Mouse (Mus musculus): ENCODE results near the gene Large1. TPM values are rescaled to one million over a fixed set of nuclear protein-coding genes. Genes with fewer than 3 reads are reported as not detected.

Gene Large1
- polyA plus RNA-seq, 1 experiment from 2014 or later, result 1.1 TPM

DNA sequence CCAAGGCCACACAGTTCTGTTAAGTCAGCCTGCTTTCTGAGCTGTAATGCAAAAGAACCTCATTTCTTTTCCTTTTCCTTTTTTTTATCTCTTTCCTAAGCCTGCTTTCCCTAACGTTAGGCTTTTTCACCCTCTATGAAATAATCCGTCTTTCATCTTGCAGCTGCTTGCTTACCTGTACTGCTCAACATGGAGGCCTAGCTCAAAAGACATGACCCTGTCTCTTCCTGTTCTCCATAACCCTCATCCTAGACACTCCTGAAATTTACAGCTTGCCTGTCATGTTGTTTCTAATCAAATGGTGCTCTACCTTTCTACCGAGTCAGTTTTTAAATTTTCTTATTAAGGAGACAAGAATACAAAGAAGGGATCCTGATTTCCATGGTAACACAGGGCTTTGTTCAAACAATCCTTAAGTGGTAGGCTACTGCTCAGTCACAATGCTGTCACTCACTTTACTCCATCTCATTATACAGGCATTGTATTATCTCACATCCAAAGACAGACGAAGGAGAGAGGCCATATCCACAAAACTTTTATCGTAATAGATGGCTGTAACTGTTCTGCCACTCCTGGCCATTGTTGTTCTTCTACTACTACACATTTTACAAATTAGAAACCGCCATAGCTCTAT, 134.0 kb downstream of the Large1 start:
- Histone ChIP-seq H3K9me3 (ENCODE audit: low read length) (no peaks in the 10 kb centered on the region), H3K9ac (replicated peaks) (no peak overlapping the region), H3K4me1 (ENCODE audit: insufficient read depth) (no peaks in the 10 kb centered on the region), H3K4me3 (ENCODE audit: low read depth, low read length) (no peak overlapping the region), H3K4me2 (ENCODE audit: low read depth, low read length) (no peak overlapping the region), H3K27me3 (ENCODE audit: insufficient read depth, low read length) (no peaks in the 10 kb centered on the region), H3K36me3 (replicated peaks; ENCODE audit: insufficient read depth, low read length) (no peaks in the 10 kb centered on the region), H3K27ac (ENCODE audit: low read depth) (no peak overlapping the region)
- 77% methylated on average over 6 of the region's 6 CpGs for WGBS (ENCODE audit: insufficient replicate concordance)
- TF ChIP-seq EP300 (IDR thresholded peaks at IDR 0.05; ENCODE audit: low read depth) (no peak), CTCF (IDR thresholded peaks at IDR 0.05; ENCODE audit: low read depth) (no peak)
- no peak for ATAC-seq
- no peak for DNase-seq

DNA sequence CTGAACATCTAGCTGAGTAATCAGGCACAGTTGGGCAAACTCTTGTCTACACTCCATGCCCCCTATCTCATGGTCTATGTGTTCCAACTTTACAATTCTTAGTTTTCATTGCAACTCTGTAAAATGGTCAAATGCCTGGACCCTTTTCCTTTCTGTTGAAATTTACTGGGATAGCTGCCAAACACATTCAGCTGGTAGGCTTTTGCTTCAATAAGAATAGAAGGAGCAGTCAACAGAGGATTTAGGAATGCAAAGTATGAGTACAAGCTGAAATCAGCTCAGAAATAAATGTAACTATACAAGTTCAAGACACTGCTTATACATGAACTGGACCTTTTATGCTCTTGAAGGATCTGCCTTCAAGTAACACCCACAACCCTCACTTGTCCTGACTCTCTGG, 146.5 kb downstream of the Large1 start:
- DNase-seq, result no peak
- no peak overlapping the region for H3K4me2 ChIP-seq (ENCODE audit: low read depth, low read length)
- TF ChIP-seq EP300 (IDR thresholded peaks at IDR 0.05; ENCODE audit: low read depth) (no peak), CTCF (IDR thresholded peaks at IDR 0.05; ENCODE audit: low read depth) (no peak)
- ATAC-seq, result no peak
- no peak overlapping the region for H3K4me3 ChIP-seq (ENCODE audit: low read depth, low read length)
- H3K36me3 ChIP-seq (replicated peaks; ENCODE audit: insufficient read depth, low read length), result no peaks in the 10 kb centered on the region
- no peaks in the 10 kb centered on the region for H3K4me1 ChIP-seq (ENCODE audit: insufficient read depth)
- no peak overlapping the region for H3K27ac ChIP-seq (ENCODE audit: low read depth)
- no peak overlapping the region for H3K9ac ChIP-seq (replicated peaks)
- no peaks in the 10 kb centered on the region for H3K9me3 ChIP-seq (ENCODE audit: low read length)
- H3K27me3 ChIP-seq (ENCODE audit: insufficient read depth, low read length), result no peaks in the 10 kb centered on the region

DNA sequence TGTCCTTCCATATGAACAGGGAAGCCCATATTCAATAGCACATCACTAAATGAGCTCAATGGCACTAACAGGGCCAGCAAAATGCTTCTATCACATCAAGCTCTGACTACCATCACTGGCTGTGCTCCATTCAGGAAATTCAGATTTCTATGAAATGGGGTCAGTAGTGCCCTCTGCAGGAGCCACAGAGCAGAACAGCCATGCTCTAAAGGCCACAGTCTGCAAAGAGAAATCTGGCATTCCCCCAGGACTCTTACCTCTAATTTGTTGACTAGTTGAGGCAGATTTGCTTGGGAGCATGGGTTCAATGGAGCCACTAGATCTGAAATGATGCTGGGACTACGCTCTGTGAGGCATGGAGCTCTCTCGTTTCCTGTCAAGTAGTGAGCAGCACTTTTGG, 151.5 kb downstream of the Large1 start:
- DNase-seq (peak; percentile 22), ATAC-seq (no peak)
- H3K9ac ChIP-seq (replicated peaks), result no peak overlapping the region
- H3K27ac ChIP-seq (ENCODE audit: low read depth), result no peak overlapping the region
- H3K36me3 ChIP-seq (replicated peaks; ENCODE audit: insufficient read depth, low read length), result no peaks in the 10 kb centered on the region
- H3K4me3 ChIP-seq (ENCODE audit: low read depth, low read length), result no peak overlapping the region
- 86% methylated on average over 2 of the region's 2 CpGs for WGBS (ENCODE audit: insufficient replicate concordance)
- H3K27me3 ChIP-seq (ENCODE audit: insufficient read depth, low read length), result no peaks in the 10 kb centered on the region
- no peak overlapping the region for H3K4me2 ChIP-seq (ENCODE audit: low read depth, low read length)
- TF ChIP-seq CTCF (IDR thresholded peaks at IDR 0.05; ENCODE audit: low read depth), result peak; percentile 51
- TF ChIP-seq EP300 (IDR thresholded peaks at IDR 0.05; ENCODE audit: low read depth), result no peak
- H3K4me1 ChIP-seq (ENCODE audit: insufficient read depth), result no peaks in the 10 kb centered on the region
- no peaks in the 10 kb centered on the region for H3K9me3 ChIP-seq (ENCODE audit: low read length)

DNA sequence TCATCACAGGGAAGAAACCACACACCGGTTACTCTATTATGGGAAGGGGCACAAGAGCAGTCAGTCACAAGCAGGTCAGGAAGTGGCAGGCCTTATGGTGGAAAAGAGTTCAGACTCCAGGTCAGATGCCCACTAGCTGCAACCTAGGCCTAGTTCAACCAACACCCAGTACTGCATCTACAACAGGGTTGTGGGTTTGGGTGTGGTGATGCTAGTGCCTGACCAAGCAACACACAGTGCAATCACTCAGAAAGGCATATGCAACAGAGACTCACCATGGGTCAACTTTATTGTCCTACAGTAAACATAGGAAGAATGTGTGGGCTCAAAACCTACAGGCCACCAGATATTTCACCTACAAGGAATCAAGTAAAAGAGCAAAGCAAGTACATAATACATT, 155.6 kb downstream of the Large1 start:
- H3K27me3 ChIP-seq (ENCODE audit: insufficient read depth, low read length), result no peaks in the 10 kb centered on the region
- H3K36me3 ChIP-seq (replicated peaks; ENCODE audit: insufficient read depth, low read length), result no peaks in the 10 kb centered on the region
- ATAC-seq, result no peak
- H3K4me3 ChIP-seq (ENCODE audit: low read depth, low read length), result no peak overlapping the region
- no peak overlapping the region for H3K27ac ChIP-seq (ENCODE audit: low read depth)
- TF ChIP-seq CTCF (IDR thresholded peaks at IDR 0.05; ENCODE audit: low read depth), result no peak
- no peak for TF ChIP-seq EP300 (IDR thresholded peaks at IDR 0.05; ENCODE audit: low read depth)
- WGBS (ENCODE audit: insufficient replicate concordance), result 74% methylated on average over 1 of the region's 1 CpGs
- no peak overlapping the region for H3K4me2 ChIP-seq (ENCODE audit: low read depth, low read length)
- H3K4me1 ChIP-seq (ENCODE audit: insufficient read depth), result no peaks in the 10 kb centered on the region
- no peaks in the 10 kb centered on the region for H3K9me3 ChIP-seq (ENCODE audit: low read length)
- H3K9ac ChIP-seq (replicated peaks), result no peak overlapping the region
- no peak for DNase-seq

DNA sequence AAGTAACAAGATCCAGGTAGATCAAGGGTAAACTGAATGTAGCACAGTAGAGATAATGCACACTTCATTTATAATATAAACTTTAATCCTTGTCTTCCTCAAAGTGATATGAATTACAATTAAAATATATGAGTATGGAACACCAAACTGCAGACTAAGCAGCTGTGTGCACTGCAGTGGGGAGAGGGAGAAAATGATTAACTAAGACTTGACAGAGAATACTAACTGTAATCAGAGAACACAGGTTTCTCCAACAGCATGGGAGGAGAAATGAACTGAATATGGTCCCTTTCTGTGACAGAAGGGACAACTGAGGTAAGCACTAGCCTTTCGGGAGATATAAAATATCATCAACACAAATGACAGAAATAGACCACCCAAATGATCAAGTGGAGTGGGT, 164.7 kb downstream of the Large1 start:
- DNase-seq (no peak), ATAC-seq (no peak)
- H3K4me2 ChIP-seq (ENCODE audit: low read depth, low read length), result no peak overlapping the region
- WGBS (ENCODE audit: insufficient replicate concordance), result 85% methylated on average over 1 of the region's 1 CpGs
- H3K9ac ChIP-seq (replicated peaks), result no peak overlapping the region
- H3K36me3 ChIP-seq (replicated peaks; ENCODE audit: insufficient read depth, low read length), result no peaks in the 10 kb centered on the region
- H3K4me1 ChIP-seq (ENCODE audit: insufficient read depth), result no peaks in the 10 kb centered on the region
- no peaks in the 10 kb centered on the region for H3K9me3 ChIP-seq (ENCODE audit: low read length)
- TF ChIP-seq EP300 (IDR thresholded peaks at IDR 0.05; ENCODE audit: low read depth) (no peak), CTCF (IDR thresholded peaks at IDR 0.05; ENCODE audit: low read depth) (no peak)
- no peaks in the 10 kb centered on the region for H3K27me3 ChIP-seq (ENCODE audit: insufficient read depth, low read length)
- no peak overlapping the region for H3K27ac ChIP-seq (ENCODE audit: low read depth)
- no peak overlapping the region for H3K4me3 ChIP-seq (ENCODE audit: low read depth, low read length)

DNA sequence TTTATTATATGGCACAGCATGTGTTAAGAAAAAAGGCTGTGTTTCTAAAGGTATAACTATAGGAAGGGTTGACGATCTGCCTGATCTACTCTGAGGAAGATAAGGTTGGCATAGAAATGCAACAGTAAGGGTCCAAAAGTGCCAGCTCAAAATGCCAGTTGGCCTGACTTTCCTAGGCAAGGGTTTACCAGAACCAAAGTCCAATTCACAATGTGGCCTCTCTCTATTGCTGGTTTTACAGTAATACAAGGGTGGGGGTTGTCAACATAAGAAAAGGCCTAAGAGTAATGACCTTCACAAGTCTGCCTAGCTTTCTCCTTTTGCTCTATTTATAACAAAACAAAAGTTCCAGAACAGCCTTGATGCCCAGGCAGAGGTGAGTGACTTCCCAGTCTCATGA, 166.0 kb downstream of the Large1 start:
- H3K36me3 ChIP-seq (replicated peaks; ENCODE audit: insufficient read depth, low read length), result no peaks in the 10 kb centered on the region
- H3K4me3 ChIP-seq (ENCODE audit: low read depth, low read length), result no peak overlapping the region
- WGBS (ENCODE audit: insufficient replicate concordance), result 74% methylated on average over 1 of the region's 1 CpGs
- TF ChIP-seq CTCF (IDR thresholded peaks at IDR 0.05; ENCODE audit: low read depth) (no peak), EP300 (IDR thresholded peaks at IDR 0.05; ENCODE audit: low read depth) (no peak)
- H3K4me1 ChIP-seq (ENCODE audit: insufficient read depth), result no peaks in the 10 kb centered on the region
- no peak overlapping the region for H3K9ac ChIP-seq (replicated peaks)
- ATAC-seq (no peak), DNase-seq (no peak)
- H3K27me3 ChIP-seq (ENCODE audit: insufficient read depth, low read length), result no peaks in the 10 kb centered on the region
- no peak overlapping the region for H3K27ac ChIP-seq (ENCODE audit: low read depth)
- no peaks in the 10 kb centered on the region for H3K9me3 ChIP-seq (ENCODE audit: low read length)
- no peak overlapping the region for H3K4me2 ChIP-seq (ENCODE audit: low read depth, low read length)

DNA sequence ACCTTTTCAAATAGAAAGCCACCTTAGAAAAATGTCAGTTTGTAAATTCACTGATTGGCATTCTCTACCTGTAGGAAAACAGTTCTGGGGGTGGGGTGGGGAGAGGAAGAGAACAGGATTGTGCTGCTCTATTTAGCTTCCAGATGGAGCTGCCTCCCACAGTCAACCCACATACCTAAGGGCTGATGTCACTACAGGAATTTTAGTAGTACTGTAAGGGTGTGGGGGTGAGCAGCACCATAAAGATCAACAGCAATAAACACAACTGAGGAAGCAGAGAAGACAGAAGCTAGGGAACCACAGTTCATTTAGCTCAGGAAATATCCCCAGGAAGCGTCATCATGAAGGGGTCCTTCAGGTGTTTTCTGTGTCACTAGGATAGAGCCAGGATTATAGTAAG, 174.9 kb downstream of the Large1 start:
- no peak for TF ChIP-seq CTCF (IDR thresholded peaks at IDR 0.05; ENCODE audit: low read depth)
- Histone ChIP-seq H3K36me3 (replicated peaks; ENCODE audit: insufficient read depth, low read length) (no peaks in the 10 kb centered on the region), H3K27ac (ENCODE audit: low read depth) (no peak overlapping the region), H3K4me3 (ENCODE audit: low read depth, low read length) (no peak overlapping the region), H3K9ac (replicated peaks) (no peak overlapping the region), H3K27me3 (ENCODE audit: insufficient read depth, low read length) (no peaks in the 10 kb centered on the region), H3K4me2 (ENCODE audit: low read depth, low read length) (no peak overlapping the region), H3K9me3 (ENCODE audit: low read length) (no peaks in the 10 kb centered on the region), H3K4me1 (ENCODE audit: insufficient read depth) (no peaks in the 10 kb centered on the region)
- no peak for DNase-seq
- ATAC-seq, result no peak
- WGBS (ENCODE audit: insufficient replicate concordance), result 71% methylated on average over 1 of the region's 1 CpGs
